Mouse (Mus musculus): Measurements from ENCODE around the gene Cda. TPM values are rescaled to one million over a fixed set of nuclear protein-coding genes. Genes with fewer than 3 reads are reported as not detected.

Gene Cda
- 26.9 and 34.2 TPM in 2 replicates for polyA plus RNA-seq (2012; rRNA removed)

DNA sequence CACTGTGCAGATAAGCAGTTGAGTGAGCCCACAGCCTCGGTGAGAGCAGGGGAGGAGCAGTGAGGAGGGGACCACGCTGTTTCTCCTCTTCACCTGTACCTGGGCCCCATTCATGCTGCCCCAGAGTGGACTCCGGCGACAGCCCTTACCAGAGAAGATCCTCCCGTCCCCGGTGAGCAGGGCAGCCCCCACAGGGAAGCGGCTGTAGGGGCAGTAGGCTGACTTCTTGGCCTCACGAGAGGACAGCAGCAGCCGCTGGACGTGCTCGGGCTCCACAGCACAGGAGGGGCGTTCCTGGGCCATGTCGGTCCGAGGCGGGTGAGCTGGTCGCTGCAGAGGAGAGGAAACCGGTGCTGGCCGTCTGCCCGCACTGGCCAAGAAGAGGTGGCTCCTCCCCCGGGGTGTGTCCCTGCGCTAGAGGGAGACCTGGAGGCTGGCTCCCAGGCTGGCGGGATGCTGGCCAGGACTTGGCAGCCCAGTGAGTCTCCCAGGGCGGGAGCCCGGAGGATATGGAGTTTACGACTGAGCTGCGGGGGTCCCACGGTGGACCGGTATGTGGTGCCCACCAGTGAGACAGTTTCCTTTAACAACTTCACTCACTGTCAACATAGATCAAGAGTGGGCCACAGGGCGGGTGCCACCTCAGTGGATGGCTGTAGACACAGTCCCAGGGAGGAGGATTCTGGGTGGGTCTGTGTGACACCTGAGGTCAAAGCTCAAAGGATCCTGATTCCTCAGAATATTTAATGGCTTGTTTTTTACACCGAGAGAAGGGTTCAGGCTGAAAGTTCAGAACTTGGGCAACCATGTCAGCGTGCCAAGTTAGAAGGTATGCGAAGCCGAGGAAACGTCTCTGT is at the start of gene Cda:
Gene Cda, minus strand, starts transcription at position 352 of the 857 bp plus-strand sequence.

DNA sequence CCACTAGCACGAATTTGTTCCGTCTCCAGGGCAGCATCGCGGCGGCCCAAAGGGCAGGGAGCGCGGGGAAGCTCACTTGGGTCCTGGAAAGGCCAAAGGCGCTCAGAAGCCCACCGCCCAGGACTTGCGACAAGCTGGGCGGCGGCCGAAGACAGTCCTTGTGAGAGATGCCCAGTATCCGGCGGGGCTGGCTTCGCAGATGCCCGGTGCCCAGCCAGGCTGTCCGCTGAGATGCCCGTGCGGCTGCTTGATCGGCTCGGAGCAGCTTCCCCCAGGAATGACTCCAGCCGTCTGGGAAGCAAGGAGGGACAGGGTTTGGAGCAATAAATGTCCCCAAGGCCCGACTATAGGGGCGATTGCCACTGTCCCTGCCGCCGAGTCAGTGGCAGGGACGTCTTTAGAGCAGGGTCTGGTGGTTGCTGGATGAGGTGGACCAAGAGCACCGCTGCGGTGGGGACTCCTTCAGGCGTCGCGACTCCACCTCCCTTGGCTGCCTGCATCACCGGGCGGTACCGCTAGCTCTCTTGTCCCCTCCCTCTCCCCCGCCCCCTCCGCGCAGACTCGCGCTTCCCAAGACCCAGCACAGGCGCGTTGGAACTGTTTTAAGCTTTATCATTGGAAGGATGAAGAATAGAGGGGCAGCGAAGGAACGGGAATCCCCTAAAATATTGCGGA is 28.3 kb upstream of the Cda start, which contains the start of gene Fam43b:
Gene Fam43b, minus strand, starts transcription at position 558 of the 675 bp plus-strand sequence.

DNA sequence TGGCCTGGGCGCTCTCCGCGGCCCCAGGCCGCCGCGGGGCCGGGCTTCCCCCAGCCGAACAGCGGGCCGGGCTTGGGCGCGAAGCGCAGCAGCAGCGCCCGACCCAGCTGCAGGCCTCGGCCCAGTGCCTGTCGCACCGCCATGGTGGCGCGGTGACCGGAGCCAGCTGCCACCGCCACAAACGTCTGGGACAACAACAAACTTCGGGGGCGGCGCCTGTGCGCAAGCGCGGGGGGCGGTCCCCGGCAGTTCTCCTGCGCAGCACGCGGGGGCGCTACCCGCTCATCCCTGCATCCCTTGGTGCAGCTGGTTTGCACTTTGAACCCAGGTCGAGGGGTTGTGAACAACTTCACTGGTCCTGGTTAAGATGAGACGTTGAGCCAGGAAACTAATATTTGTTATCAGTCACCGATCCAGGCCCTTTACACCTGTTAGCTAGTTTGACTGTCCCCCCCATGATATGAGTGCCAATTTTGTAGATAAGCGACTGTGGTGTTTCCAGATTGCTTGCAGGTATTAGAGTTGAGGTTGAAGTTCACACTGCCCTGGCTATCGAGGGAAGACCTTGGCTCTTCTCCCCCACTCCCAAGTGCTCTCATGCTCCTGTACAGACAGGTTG is 41.6 kb downstream of the Cda start, which contains the start of gene Pink1:
Gene Pink1, minus strand, starts transcription at position 231 of the 619 bp plus-strand sequence.

DNA sequence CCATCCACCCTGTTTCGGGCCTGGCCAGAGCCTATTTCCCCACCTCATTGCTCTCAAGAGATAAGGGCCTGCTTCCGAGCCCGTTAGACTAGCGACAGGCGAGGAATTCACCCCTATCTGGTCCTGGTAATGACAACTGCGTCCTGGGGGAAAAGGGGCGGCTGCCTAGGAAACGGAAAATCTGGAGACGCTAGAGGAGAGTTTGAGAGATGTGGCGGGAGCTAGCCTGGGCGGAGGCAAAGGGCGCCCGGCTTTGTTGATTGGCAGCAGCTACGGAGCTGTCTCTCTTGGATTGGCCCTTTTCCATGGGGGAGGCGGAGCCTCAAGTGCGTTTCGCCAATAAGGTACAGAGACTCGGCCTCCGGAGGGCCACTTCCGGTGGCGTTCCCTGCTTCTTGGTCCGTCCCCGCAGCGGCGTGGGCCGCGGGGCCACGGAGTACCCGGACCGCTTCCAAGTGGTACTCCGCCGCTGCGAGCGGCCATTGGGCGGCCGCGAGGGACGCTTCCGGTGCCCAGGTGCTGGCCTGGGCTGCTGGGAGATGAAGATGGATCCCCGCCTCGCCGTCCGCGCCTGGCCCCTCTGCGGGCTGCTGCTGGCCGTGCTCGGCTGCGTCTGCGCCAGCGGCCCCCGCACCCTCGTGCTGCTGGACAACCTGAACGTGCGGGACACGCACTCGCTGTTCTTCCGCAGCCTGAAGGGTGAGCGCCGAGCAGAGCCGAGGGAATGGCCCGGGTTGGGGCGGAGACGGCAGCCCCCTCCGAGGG is 63.3 kb downstream of the Cda start, which contains the start of gene Ddost:
Gene Ddost, plus strand, starts transcription at position 391 of the 765 bp plus-strand sequence.

Other genes starting within 250 kb of the Cda start
- 30.9 and 31.2 TPM in 2 replicates for gene Hp1bp3, start 151.7 kb downstream of the Cda start, polyA plus RNA-seq (2012; rRNA removed)
- 0.91 and 0.98 TPM in 2 replicates for gene Sh2d5, start 117.6 kb downstream of the Cda start, polyA plus RNA-seq (2012; rRNA removed)
- gene Kif17, start 117.6 kb downstream of the Cda start, polyA plus RNA-seq (2012; rRNA removed) = 0.38 and 0.47 TPM in 2 replicates
- 369 and 412 TPM in 2 replicates for gene Ddost, start 63.3 kb downstream of the Cda start, polyA plus RNA-seq (2012; rRNA removed)
- 131 and 145 TPM in 2 replicates for gene Pink1, start 41.7 kb downstream of the Cda start, polyA plus RNA-seq (2012; rRNA removed)
- not detected in 2 replicates for gene Fam43b, start 28.5 kb upstream of the Cda start, polyA plus RNA-seq (2012; rRNA removed)
- 32.1 and 37.8 TPM in 2 replicates for gene Mul1, start 66.7 kb upstream of the Cda start, polyA plus RNA-seq (2012; rRNA removed)
- 89.9 and 104 TPM in 2 replicates for gene Camk2n1, start 86.3 kb upstream of the Cda start, polyA plus RNA-seq (2012; rRNA removed)